Mouse (Mus musculus) heart, embryonic 13.5 days (tissue): ENCODE measurements around the gene Prpf8. TPM values are rescaled to one million over a fixed set of nuclear protein-coding genes. Genes with fewer than 3 reads are reported as not detected.

Source experiments
- ATAC-seq: fragments of 200-750 bp; cut with Nextera tagmentation; 2 replicates; pipeline ENCODE4 v1.8.0; 2017; ENCODE audit warnings: moderate TSS enrichment; ENCODE audit not compliant: insufficient number of reproducible peaks, low FRiP score, low TSS enrichment; ENCODE audit errors: extremely low read depth
- H3K27ac ChIP-seq: fragments of 300-500 bp; sonication (generic); replicated peaks from 2 replicates; pipeline ENCODE4 v1.5.1; 2015; ENCODE audit warnings: moderate library complexity, mild to moderate bottlenecking, inconsistent platforms
- H3K27me3 ChIP-seq: fragments of 300-500 bp; sonication (generic); replicated peaks from 2 replicates; pipeline ENCODE4 v1.6.1; 2015; ENCODE audit warnings: mild to moderate bottlenecking, inconsistent platforms
- H3K36me3 ChIP-seq: fragments of 300-500 bp; sonication (generic); 2 replicates; pipeline ENCODE4 v1.6.1; 2015; ENCODE audit warnings: mild to moderate bottlenecking, inconsistent platforms
- H3K4me1 ChIP-seq: fragments of 300-500 bp; sonication (generic); 2 replicates; pipeline ENCODE4 v1.6.1; 2015; ENCODE audit warnings: inconsistent platforms
- H3K4me2 ChIP-seq: fragments of 300-500 bp; sonication (generic); 2 replicates; pipeline ENCODE4 v1.6.1; 2015; ENCODE audit warnings: inconsistent platforms, mild to moderate bottlenecking, moderate library complexity
- H3K4me3 ChIP-seq: fragments of 300-500 bp; sonication (generic); 2 replicates; pipeline ENCODE4 v1.5.1; 2015; ENCODE audit warnings: moderate library complexity, mild to moderate bottlenecking, inconsistent platforms
- H3K9ac ChIP-seq: fragments of 300-500 bp; sonication (generic); 2 replicates; pipeline ENCODE4 v1.6.1; 2015; ENCODE audit warnings: inconsistent platforms, mild to moderate bottlenecking, moderate library complexity
- H3K9me3 ChIP-seq: fragments of 300-500 bp; sonication (generic); 2 replicates; pipeline ENCODE4 v1.6.1; 2016; ENCODE audit warnings: inconsistent platforms
- WGBS: fragments of 180-500 bp; shearing (Covaris S2); methylation state at CpG from one replicate; pipeline ENCODE4 v1.1.7; 2015; ENCODE audit warnings: mixed read lengths; 5-methylcytosine and 5-hydroxymethylcytosine counted together
- polyA plus RNA-seq: library from polyadenylated mRNA; unstranded; fragments of >200 nt; fragmentation: Nextera tagmentation; extraction: Ambion mirVana; gene quantifications from 2 replicates; pipeline ENCODE4 v1.2.1, GENCODE M21; 2015

The Prpf8 gene
- polyA plus RNA-seq, 1 experiment from 2014 or later: 32.1 TPM

DNA sequence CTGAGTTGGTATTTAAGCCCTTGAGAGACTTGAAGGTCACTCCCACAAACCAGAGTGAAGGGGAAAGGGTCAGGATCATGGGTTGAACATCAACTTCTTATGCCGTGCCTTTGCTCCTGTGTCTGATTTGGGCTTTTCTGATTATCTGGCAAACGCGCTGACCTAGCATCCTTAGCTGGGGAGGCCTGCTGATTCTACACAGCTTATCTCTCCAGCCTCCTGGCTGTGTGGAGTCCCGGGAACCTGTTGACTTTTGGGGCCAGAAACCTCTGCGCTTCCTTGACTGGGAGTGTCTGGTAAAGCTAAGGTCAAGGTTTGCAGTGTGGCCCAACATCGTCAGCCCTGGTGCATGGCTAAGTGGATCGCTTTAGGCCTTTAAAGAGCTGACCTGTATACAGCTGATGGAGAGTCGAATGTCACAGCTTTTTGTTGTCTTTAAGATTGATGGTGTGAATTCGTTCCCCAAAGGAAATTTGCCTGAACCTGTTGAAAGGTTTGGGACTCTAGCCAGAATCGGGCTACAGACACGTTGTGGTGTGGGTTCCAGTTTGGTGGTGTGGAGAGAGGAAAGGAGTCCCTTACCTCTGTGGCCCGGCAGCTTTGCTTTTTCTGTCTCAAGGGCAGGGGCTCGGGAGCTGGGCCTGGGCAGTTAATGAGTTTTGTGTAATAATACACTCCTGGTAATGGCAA, 48.6 kb downstream of the Prpf8 start:
- ATAC-seq: no peak
- Histone ChIP-seq H3K27ac (peak overlapping the region; percentile 40; the same call in 1 of the 2 replicates), H3K9ac (peak overlapping the region; percentile 61), H3K9me3 (no peaks in the 10 kb centered on the region), H3K4me3 (0 out of 2 replicates have a peak overlapping the region, but pooled peaks have one; percentile 2), H3K4me2 (peak overlapping the region; percentile 43), H3K4me1 (peaks cover 46% of the 10 kb centered on the region), H3K27me3 (0 out of 2 replicates have a peak, but pooled peaks cover 10% of the 10 kb centered on the region), H3K36me3 (no peaks in the 10 kb centered on the region)
- WGBS: 30% methylated on average over 13 of the region's 13 CpGs

GRCm38 (mm10) chr11:75536255-75537024, 49.8 kb downstream of the Prpf8 start:
- WGBS: 81% methylated on average over 12 of the region's 12 CpGs
- Histone ChIP-seq H3K36me3 (no peaks in the 10 kb centered on the region), H3K4me2 (no peak overlapping the region), H3K27ac (no peak overlapping the region), H3K9ac (no peak overlapping the region), H3K4me1 (peaks cover 53% of the 10 kb centered on the region), H3K27me3 (0 out of 2 replicates have a peak, but pooled peaks cover 10% of the 10 kb centered on the region), H3K4me3 (no peak overlapping the region), H3K9me3 (no peaks in the 10 kb centered on the region)
- ATAC-seq: no peak

GRCm38 (mm10) chr11:75537025-75537414, 50.4 kb downstream of the Prpf8 start:
- Histone ChIP-seq H3K36me3 (no peaks in the 10 kb centered on the region), H3K9me3 (no peaks in the 10 kb centered on the region), H3K4me2 (no peak overlapping the region), H3K27me3 (0 out of 2 replicates have a peak, but pooled peaks cover 10% of the 10 kb centered on the region), H3K9ac (no peak overlapping the region), H3K4me1 (peaks cover 54% of the 10 kb centered on the region), H3K4me3 (no peak overlapping the region), H3K27ac (no peak overlapping the region)
- ATAC-seq: no peak
- 76% methylated on average over 8 of the region's 8 CpGs for WGBS

DNA sequence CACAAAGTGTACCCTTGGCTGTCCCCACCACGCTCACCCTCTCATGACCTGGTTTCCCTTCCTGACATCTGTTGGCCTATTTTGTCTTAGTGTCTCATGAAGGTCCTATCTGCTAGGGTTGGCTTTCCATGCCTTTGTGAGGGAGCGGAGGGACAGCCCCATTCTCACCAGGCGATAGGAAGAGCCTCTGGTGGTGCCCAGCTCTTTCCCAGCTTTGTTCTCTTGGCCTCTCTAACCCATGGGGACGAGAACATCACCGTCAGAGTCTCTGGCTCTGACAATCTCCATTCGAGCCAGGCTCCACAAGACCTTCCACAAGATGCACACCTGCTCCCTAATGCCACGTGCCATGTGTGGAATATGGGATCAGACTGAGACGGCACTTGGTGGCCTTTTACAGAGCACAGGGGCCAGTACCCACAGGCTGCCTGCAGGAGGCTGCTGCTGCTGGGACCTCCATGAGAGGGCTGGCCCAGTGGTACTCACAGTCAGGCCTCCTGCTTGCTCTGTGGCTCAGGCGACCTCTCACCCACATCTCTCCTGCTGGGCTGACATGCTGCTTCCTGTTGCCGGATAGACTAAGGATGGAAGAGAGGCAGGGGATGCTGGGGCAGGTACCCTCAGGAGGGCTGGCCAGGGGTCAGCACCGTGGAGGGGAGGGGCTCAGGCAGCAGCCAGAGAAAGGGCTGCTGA, 51.0 kb downstream of the Prpf8 start:
- no peak overlapping the region for H3K9ac ChIP-seq
- H3K4me2 ChIP-seq: no peak overlapping the region
- H3K4me1 ChIP-seq: peaks cover 48% of the 10 kb centered on the region
- no peaks in the 10 kb centered on the region for H3K36me3 ChIP-seq
- WGBS: 51% methylated on average over 11 of the region's 11 CpGs
- H3K27ac ChIP-seq: 0 out of 2 replicates have a peak overlapping the region, but pooled peaks have one; percentile 26
- H3K9me3 ChIP-seq: no peaks in the 10 kb centered on the region
- H3K4me3 ChIP-seq: no peak overlapping the region
- 0 out of 2 replicates have a peak, but pooled peaks cover 6% of the 10 kb centered on the region for H3K27me3 ChIP-seq
- ATAC-seq: no peak

GRCm38 (mm10) chr11:75538184-75538969, 51.8 kb downstream of the Prpf8 start:
- H3K9me3 ChIP-seq: no peaks in the 10 kb centered on the region
- H3K4me2 ChIP-seq: no peak overlapping the region
- ATAC-seq: no peak
- peaks cover 45% of the 10 kb centered on the region for H3K4me1 ChIP-seq
- peak overlapping the region; percentile 26; the same call in 1 of the 2 replicates for H3K27ac ChIP-seq
- no peaks in the 10 kb centered on the region for H3K36me3 ChIP-seq
- WGBS: 68% methylated on average over 9 of the region's 9 CpGs
- H3K27me3 ChIP-seq: 0 out of 2 replicates have a peak, but pooled peaks cover under 1% of the 10 kb centered on the region
- H3K9ac ChIP-seq: peak overlapping the region; percentile 2; the same call in 1 of the 2 replicates
- H3K4me3 ChIP-seq: no peak overlapping the region

GRCm38 (mm10) chr11:75538970-75539299, 52.3 kb downstream of the Prpf8 start:
- Histone ChIP-seq H3K4me3 (no peak overlapping the region), H3K27ac (no peak overlapping the region), H3K9ac (no peak overlapping the region), H3K9me3 (no peaks in the 10 kb centered on the region), H3K27me3 (no peaks in the 10 kb centered on the region), H3K4me1 (peaks cover 45% of the 10 kb centered on the region), H3K36me3 (no peaks in the 10 kb centered on the region), H3K4me2 (no peak overlapping the region)
- ATAC-seq: no peak
- WGBS: 76% methylated on average over 13 of the region's 13 CpGs

- Histone ChIP-seq H3K27ac (no peak overlapping the region), H3K4me1 (peaks cover 36% of the 10 kb centered on the region), H3K9ac (no peak overlapping the region), H3K27me3 (no peaks in the 10 kb centered on the region), H3K9me3 (no peaks in the 10 kb centered on the region), H3K36me3 (no peaks in the 10 kb centered on the region), H3K4me3 (no peak overlapping the region), H3K4me2 (no peak overlapping the region)
- WGBS: 82% methylated on average over 8 of the region's 8 CpGs
- ATAC-seq: no peak
Observed at GRCm38 (mm10) chr11:75540209-75540608, 53.6 kb downstream of the Prpf8 start.

DNA sequence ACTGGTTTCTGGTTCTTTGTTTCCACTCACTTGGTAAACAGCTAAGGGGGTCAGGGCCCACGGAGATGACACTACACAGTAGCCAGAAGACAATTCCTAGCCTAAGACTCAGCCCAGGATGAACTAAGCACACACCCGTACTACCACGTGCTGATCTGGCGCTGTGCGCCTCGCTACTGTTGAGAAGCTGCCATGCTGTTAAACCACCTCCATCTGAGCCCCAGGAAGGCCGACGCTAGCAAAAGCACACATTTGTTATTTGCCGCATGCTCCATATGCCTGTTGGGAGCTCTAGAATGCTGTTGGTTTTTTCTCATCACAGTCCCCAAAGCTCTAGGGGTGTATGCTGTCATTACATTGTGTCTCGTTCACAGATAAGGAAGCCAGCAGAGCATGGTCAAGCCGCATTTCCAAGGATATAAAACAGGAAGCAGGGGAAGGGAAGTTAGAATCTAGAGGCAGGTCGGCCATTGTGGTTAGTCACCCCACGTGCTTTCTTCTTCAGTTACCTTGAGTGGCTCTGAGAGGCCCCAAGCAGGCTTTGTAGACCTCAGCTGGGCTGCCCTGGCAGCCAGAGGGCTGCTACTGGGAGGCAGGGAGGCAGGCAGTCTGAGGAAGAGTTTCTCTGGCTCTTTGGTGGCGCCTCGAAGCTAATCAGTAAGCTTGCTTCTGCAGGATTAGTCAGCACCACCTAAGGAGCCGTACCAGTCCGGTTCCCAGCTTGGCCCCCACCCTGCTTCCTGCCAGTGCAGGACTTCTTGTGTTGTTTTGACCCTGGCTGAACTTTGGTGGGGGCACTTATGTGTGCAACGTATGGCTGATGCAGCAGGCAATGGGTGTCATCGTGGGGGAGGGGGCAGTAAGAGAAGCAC, 54.3 kb downstream of the Prpf8 start:
- no peaks in the 10 kb centered on the region for H3K27me3 ChIP-seq
- no peaks in the 10 kb centered on the region for H3K9me3 ChIP-seq
- no peak overlapping the region for H3K9ac ChIP-seq
- no peak overlapping the region for H3K4me3 ChIP-seq
- peaks cover 38% of the 10 kb centered on the region for H3K4me1 ChIP-seq
- ATAC-seq: no peak
- H3K36me3 ChIP-seq: no peaks in the 10 kb centered on the region
- H3K27ac ChIP-seq: peak overlapping the region; percentile 48; the same call in 1 of the 2 replicates
- H3K4me2 ChIP-seq: no peak overlapping the region
- WGBS: 61% methylated on average over 19 of the region's 19 CpGs

DNA sequence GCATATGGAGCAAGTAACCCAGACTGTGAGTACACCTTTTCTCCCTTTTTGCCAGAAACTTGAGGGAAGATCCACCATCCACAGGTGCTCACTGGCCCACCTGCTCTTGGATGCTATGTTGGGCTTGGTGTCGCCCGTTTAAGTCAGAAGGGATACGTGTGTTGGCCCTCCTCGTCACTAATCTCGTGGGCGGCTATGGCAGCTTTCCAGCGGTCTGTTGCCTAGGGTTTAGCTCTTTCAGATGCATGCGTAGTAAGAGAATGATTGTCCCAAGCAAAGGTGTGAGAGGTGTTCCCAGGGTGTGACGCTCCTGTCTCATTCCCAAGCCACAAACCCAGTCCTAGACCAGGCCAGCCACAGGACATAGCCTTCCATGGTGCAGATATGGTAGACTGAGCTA, 58.1 kb downstream of the Prpf8 start:
- Histone ChIP-seq H3K27ac (no peak overlapping the region), H3K27me3 (no peaks in the 10 kb centered on the region), H3K9me3 (no peaks in the 10 kb centered on the region), H3K9ac (no peak overlapping the region), H3K4me1 (peaks cover 31% of the 10 kb centered on the region), H3K4me2 (no peak overlapping the region), H3K4me3 (no peak overlapping the region), H3K36me3 (no peaks in the 10 kb centered on the region)
- no peak for ATAC-seq
- 83% methylated on average over 9 of the region's 9 CpGs for WGBS

GRCm38 (mm10) chr11:75546057-75546456, 59.4 kb downstream of the Prpf8 start:
- H3K9me3 ChIP-seq: no peaks in the 10 kb centered on the region
- H3K9ac ChIP-seq: no peak overlapping the region
- H3K4me1 ChIP-seq: peaks cover 34% of the 10 kb centered on the region
- H3K27ac ChIP-seq: no peak overlapping the region
- 65% methylated on average over 4 of the region's 4 CpGs for WGBS
- no peak overlapping the region for H3K4me3 ChIP-seq
- H3K27me3 ChIP-seq: no peaks in the 10 kb centered on the region
- no peaks in the 10 kb centered on the region for H3K36me3 ChIP-seq
- no peak for ATAC-seq
- no peak overlapping the region for H3K4me2 ChIP-seq
